Mouse (Mus musculus) activated CD4-positive, CD25-positive, alpha-beta regulatory T cell, adult 4 months (primary cell): ENCODE results near the gene Tmbim7. TPM values are rescaled to one million over a fixed set of nuclear protein-coding genes. Genes with fewer than 3 reads are reported as not detected.

Experiments used
- ATAC-seq: one replicate; pipeline ENCODE4 v1.8.0; 2017
- polyA plus RNA-seq, 2 experiments: library from polyadenylated mRNA; unstranded; fragments of 100-300 nt; shearing (Covaris generic); gene quantifications; one replicate each; pipeline ENCODE4 v1.2.1; 2017

The Tmbim7 gene
- polyA plus RNA-seq, 2 experiments from 2014 or later: 0.34 TPM; not detected in 1

- ATAC-seq: peak; percentile 60
Measured at GRCm38 (mm10) chr5:3666585-3666984, 15.6 kb downstream of the Tmbim7 start.

DNA sequence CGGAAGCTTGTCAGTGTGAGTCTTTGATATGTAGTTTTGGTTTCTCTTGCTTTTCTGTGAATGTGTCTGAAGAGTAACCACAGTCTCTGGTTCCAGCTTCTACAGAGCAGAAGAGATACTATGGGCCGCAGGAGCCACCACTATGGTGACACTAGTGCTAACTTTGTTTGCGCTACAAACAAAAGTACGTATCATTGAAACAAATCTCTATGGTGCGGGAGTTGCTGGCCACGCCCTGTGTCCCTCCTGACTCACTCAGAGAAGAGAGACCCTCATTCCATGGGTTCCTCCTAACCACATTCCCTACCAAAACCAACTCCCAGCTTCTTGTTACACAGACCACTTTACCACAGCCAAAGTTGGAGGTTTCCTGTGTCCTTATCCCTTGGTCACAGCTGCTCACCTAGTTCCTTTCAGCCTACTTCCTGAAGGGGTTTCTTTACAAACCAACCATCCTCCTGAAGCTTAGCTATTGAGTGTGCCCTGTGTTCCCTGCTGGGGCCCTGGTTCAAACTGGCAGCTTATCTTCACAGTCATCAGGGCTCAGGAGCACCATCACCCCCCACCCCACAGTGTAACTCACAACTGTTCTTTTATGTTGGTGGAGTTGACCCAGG, 19.1 kb downstream of the Tmbim7 start:
- ATAC-seq: peak; percentile 74

GRCm38 (mm10) chr5:3688298-3688697, 37.3 kb downstream of the Tmbim7 start:
- no peak for ATAC-seq

- ATAC-seq: no peak
Measured at GRCm38 (mm10) chr5:3691283-3691682, 40.3 kb downstream of the Tmbim7 start.

DNA sequence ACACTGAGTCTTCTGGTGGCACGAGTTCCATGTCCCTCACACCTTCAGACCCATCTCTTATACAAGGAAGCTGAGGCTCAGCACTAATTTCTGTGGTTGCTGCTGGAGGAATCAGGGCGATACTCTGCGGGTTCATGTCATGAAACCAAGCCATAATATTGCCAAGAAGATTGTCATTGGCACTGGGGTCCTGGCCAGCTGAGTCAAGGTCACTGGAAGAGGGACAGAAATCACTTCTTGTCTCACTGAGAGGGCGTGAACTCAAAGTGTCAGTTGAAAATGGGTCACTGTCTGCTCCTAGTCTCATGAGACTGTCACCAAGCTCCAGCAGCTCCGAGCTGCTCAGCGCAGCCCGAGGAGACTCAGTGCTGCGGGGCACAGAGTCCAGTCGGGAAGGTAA, 42.0 kb downstream of the Tmbim7 start:
- ATAC-seq: no peak

GRCm38 (mm10) chr5:3695191-3695590, 44.2 kb downstream of the Tmbim7 start:
- no peak for ATAC-seq

- ATAC-seq: no peak
Measured at GRCm38 (mm10) chr5:3696031-3696430, 45.0 kb downstream of the Tmbim7 start.

DNA sequence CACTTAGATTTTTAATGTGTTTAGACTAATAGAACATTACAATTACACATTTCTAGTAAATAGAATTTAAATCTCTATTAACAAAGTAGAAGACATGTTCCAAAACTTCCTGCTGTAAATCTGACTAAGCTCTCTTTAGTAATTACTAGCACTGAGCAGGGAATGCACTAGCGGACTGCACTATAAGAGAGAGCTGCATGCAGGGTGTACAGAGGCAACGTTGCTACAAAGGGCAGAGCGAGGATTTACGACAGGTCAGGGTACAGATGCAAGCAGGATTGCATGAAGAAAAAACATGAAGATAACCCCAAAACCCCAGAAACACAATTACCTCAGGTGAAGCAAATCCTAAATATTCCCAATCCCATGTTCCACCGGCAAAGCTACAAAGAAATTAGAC, 49.0 kb downstream of the Tmbim7 start:
- ATAC-seq: no peak

- ATAC-seq: no peak
Measured at GRCm38 (mm10) chr5:3702180-3702579, 51.2 kb downstream of the Tmbim7 start.

DNA sequence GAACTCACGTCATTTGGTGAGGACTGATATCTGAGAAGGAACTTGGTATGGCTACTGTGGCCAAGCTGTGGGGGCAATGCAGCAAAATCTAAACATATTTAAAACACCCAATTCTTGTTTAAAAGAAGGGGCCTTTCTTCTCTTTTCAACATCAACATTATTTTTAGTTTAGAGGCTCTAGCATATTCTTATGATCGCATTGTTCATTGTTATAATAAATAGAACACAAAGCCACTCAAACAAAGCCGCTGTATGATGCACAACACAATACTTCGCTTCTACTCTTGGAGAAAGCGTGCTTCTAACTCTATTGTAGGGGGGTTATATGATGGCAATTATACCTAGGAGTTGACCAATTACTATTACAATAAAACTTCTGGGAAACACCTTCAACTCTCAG, 64.8 kb downstream of the Tmbim7 start:
- no peak for ATAC-seq

DNA sequence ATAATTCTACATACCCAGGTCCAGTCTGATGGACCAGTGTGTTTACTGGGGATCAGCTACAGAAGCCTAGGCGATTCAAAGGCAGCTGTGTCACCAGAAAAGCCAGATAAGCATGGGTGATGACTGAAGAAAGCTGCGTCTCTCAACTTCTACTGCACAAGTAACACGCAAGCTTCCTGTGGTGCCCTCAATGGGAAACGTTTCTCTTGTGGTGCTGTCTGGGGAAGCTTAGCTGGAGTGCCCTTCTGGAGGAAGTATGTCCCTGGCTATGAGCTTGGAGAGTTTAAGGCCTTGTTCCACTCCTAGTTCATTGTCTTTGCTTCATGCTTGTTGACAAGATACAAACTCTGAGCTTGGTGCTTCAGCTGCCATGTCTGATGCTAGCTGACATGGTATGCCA, 68.4 kb downstream of the Tmbim7 start:
- ATAC-seq: no peak

DNA sequence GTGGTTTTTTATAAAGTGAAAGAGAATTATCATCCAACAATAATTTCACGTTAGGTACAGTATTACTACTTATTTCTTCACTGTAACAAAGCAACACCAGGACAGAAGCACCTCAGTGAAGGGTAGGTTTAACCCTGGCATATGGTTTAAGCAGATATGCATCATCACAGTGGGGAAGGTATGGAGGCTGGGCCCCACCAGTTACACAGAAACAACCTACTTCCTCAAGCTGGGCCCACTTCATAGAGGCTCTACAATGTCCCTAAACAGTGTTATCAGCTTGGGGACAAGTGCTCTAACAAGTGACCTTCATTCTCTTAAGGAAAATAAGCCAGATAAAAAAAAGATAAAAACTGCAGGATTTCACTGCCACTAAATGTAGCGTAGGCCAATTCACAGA, 71.9 kb downstream of the Tmbim7 start:
- ATAC-seq: no peak

DNA sequence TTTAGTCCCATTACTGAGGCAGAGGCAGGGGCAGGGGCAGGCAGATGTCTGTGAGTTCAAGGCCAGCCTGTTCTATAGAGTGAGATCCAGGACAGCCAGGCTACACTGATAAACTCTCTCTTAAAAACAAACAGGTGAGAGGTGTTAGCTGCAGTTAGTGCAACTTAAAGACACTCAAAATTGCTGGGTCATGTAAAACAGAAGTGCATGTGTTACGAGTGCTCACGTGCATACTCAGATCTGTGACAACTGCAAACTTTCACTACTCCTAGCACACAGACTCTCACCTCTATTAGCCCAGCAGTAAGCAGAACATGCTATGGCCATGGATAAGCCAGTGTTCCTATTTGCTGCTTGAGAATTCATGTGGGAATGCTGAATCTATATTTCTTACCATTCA, 72.4 kb downstream of the Tmbim7 start:
- ATAC-seq: no peak

DNA sequence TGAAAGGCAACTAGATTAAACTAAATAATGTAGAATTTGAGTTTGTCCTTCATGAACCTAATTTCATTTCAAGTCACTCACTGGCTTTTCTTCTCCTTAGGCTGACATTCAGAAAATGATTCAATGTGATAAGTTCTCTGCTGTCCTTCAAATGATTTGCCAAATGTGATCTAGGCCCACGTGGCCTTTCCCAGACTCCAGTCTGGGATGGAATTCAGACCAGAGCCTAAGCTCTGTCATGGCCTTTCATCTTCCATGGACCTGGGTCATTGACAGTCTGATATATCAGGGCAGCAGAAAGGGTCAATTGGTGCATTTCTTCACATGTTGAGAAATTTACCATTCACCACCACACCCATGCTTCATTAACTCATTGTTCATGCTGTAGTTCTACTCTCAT, 74.5 kb downstream of the Tmbim7 start:
- no peak for ATAC-seq

GRCm38 (mm10) chr5:3728820-3729219, 77.8 kb downstream of the Tmbim7 start:
- no peak for ATAC-seq

Other genes starting within 250 kb of the Tmbim7 start
- gene Fam133b, start 107.3 kb upstream of the Tmbim7 start, polyA plus RNA-seq: 10 to 100 TPM; 38.1 to 52.1 TPM
- 1 to 10 TPM; 6.3 to 9.7 TPM for gene 1700109H08Rik, start 79.6 kb upstream of the Tmbim7 start, polyA plus RNA-seq
- gene Pex1, start 55.1 kb upstream of the Tmbim7 start, polyA plus RNA-seq: 10 to 100 TPM; 13.3 to 13.9 TPM
- gene Rbm48, start 54.6 kb upstream of the Tmbim7 start, polyA plus RNA-seq: 10 to 100 TPM; 22.0 to 24.1 TPM
- 10 to 100 TPM; 29.7 to 39.0 TPM for gene Gatad1, start 6.0 kb downstream of the Tmbim7 start, polyA plus RNA-seq
- gene Ankib1, start 151.7 kb downstream of the Tmbim7 start, polyA plus RNA-seq: 10 to 100 TPM; 13.8 to 22.9 TPM
- gene Krit1, start 152.0 kb downstream of the Tmbim7 start, polyA plus RNA-seq: 100 to 1,000 TPM in 1 of 2 experiments, 10 to 100 TPM in 1; 91.1 to 118 TPM
- under 1 TPM in 1 of 2 experiments, not detected in 1; 0.20 TPM for gene Lrrd1, start 194.0 kb downstream of the Tmbim7 start, polyA plus RNA-seq
- gene Mterf1a, start 242.8 kb downstream of the Tmbim7 start, polyA plus RNA-seq: 10 to 100 TPM; 24.3 to 27.5 TPM